Mouse (Mus musculus) olfactory bulb, adult 2 months (tissue): ENCODE measurements around the gene Akap6.

Experiments used
- CTCF ChIP-seq: fragments of 200-500 bp; IDR thresholded peaks from 2 replicates; pipeline ENCODE4 v1.5.1; 2012; ENCODE audit warnings: low read depth, mild to moderate bottlenecking, low read length, moderate library complexity; ENCODE audit not compliant: insufficient read depth
- POLR2A ChIP-seq: fragments of 200-500 bp; IDR thresholded peaks from 2 replicates; pipeline ENCODE4 v1.6.1; 2012; ENCODE audit warnings: mild to moderate bottlenecking, low read depth, low read length, moderate library complexity; ENCODE audit not compliant: insufficient read depth

GRCm38 (mm10) chr12:52991745-52992144 is 292.6 kb downstream of the Akap6 start:
- TF ChIP-seq POLR2A (no peak), CTCF (no peak)
